Mouse (Mus musculus): ENCODE measurements around the gene Fras1. TPM values are rescaled to one million over a fixed set of nuclear protein-coding genes. Genes with fewer than 3 reads are reported as not detected.

Fras1 gene
- polyA plus RNA-seq, 1 experiment from 2014 or later: 18.2 TPM

DNA sequence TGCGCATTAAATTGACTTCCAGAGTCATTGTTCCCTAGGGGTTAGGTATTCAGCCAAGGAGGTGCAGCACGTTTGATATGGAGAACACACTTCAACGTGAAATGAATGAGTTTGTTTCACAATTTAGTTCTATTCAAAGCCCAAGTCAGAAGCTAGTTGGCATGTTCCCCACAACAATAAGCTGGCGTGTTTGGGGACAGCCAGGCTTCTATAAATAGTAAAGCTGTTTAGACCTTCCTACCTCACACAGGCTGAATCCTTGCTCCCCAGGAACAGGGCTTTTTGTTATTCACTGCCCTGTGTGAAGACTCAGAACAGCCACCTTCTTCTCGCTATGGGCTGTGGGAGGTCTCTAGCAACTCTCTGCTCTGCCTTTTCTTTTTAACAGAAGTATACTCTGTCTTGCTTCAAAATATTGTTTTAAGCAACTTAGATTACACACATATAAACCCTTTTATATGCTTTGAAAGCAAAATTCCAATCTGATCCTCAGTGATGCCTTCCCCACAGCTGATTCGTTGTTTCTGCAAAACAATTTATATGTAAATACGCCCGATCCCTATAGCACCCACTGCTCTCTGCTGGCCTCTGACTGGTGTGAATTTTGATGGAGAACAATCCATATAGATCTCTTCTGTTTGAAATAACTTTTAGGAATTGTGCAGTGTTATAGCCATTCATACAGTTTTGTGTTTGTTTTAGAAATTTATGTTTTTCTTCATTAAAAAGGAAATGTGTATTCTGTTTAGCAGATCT, 184.5 kb downstream of the Fras1 start:
- Histone ChIP-seq H3K27me3 (ENCODE audit: control insufficient read depth, insufficient read depth, low read depth, low read length) (no peaks in the 10 kb centered on the region), H3K4me1 (replicated peaks; ENCODE audit: control insufficient read depth, insufficient read depth, low read length) (no peaks in the 10 kb centered on the region; the same call in 1 of the 2 replicates), H3K9ac (ENCODE audit: low read length) (no peak overlapping the region), H3K27ac (ENCODE audit: low read length) (no peak overlapping the region), H3K9me3 (ENCODE audit: control insufficient read depth, low read length) (no peaks in the 10 kb centered on the region), H3K4me2 (ENCODE audit: low read depth, low read length) (no peak overlapping the region), H3K36me3 (ENCODE audit: control insufficient read depth, insufficient read depth, low read length) (no peaks in the 10 kb centered on the region), H3K4me3 (ENCODE audit: low read length) (no peak overlapping the region)
- no peak for ATAC-seq (ENCODE audit: low read depth)
- WGBS: 49% methylated on average over 8 of the region's 8 CpGs

DNA sequence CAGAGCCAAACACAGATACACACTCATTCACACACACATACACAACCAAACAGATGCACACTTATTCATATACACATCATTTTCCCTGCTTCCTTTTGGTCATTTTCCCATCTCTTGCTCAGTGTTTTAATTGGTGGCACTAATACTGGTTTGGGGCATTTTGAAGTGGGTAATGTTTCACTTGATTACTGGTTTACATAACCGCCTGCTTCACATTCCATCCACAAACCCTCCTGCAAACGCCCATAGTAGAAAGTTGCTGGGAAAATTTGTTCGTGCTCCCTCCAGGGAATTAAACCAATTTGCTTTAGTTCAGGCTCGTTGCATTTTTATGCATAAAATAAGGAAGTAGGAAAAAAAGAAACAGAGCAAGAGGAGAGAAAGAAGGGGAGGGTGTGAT, 200.8 kb downstream of the Fras1 start:
- H3K9ac ChIP-seq (ENCODE audit: low read length): no peak overlapping the region
- H3K4me2 ChIP-seq (ENCODE audit: low read depth, low read length): no peak overlapping the region
- no peak overlapping the region for H3K4me3 ChIP-seq (ENCODE audit: low read length)
- H3K4me1 ChIP-seq (replicated peaks; ENCODE audit: control insufficient read depth, insufficient read depth, low read length): peaks cover 3% of the 10 kb centered on the region; the same call in 1 of the 2 replicates
- 57% methylated on average over 4 of the region's 4 CpGs for WGBS
- peaks cover 3% of the 10 kb centered on the region for H3K36me3 ChIP-seq (ENCODE audit: control insufficient read depth, insufficient read depth, low read length)
- no peaks in the 10 kb centered on the region for H3K9me3 ChIP-seq (ENCODE audit: control insufficient read depth, low read length)
- no peaks in the 10 kb centered on the region for H3K27me3 ChIP-seq (ENCODE audit: control insufficient read depth, insufficient read depth, low read depth, low read length)
- no peak overlapping the region for H3K27ac ChIP-seq (ENCODE audit: low read length)
- ATAC-seq (ENCODE audit: low read depth): no peak

GRCm38 (mm10) chr5:96578705-96579104, 204.9 kb downstream of the Fras1 start:
- Histone ChIP-seq H3K4me1 (replicated peaks; ENCODE audit: control insufficient read depth, insufficient read depth, low read length) (peaks cover 3% of the 10 kb centered on the region; the same call in 1 of the 2 replicates), H3K9ac (ENCODE audit: low read length) (no peak overlapping the region), H3K9me3 (ENCODE audit: control insufficient read depth, low read length) (no peaks in the 10 kb centered on the region), H3K27me3 (ENCODE audit: control insufficient read depth, insufficient read depth, low read depth, low read length) (no peaks in the 10 kb centered on the region), H3K36me3 (ENCODE audit: control insufficient read depth, insufficient read depth, low read length) (peaks cover 3% of the 10 kb centered on the region), H3K27ac (ENCODE audit: low read length) (no peak overlapping the region), H3K4me3 (ENCODE audit: low read length) (no peak overlapping the region), H3K4me2 (ENCODE audit: low read depth, low read length) (no peak overlapping the region)
- no peak for ATAC-seq (ENCODE audit: low read depth)
- WGBS: 73% methylated on average over 3 of the region's 3 CpGs

DNA sequence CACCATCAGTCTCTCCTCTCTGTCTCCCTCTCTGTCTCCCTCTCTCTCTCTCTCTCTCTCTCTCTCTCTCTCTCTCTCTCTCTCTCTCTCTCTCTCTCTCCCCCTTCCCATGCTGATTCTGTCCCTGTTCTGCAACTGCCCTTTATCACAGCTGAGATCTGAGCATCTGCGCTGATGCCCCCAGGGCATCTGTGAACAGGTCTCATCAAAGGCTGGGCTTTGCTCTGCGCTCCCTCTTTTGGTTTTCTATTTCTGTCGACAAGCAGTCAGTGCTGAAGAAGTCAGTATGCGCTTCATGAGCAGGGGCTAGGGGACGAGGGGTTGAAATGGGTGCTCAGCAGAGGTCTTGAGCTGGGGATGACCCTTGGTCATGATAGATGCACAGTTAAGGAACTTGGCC, 206.2 kb downstream of the Fras1 start:
- peaks cover 3% of the 10 kb centered on the region; the same call in 1 of the 2 replicates for H3K4me1 ChIP-seq (replicated peaks; ENCODE audit: control insufficient read depth, insufficient read depth, low read length)
- no peak overlapping the region for H3K27ac ChIP-seq (ENCODE audit: low read length)
- WGBS: 80% methylated on average over 5 of the region's 5 CpGs
- peaks cover 5% of the 10 kb centered on the region for H3K36me3 ChIP-seq (ENCODE audit: control insufficient read depth, insufficient read depth, low read length)
- H3K9ac ChIP-seq (ENCODE audit: low read length): no peak overlapping the region
- no peak overlapping the region for H3K4me2 ChIP-seq (ENCODE audit: low read depth, low read length)
- ATAC-seq (ENCODE audit: low read depth): no peak
- H3K9me3 ChIP-seq (ENCODE audit: control insufficient read depth, low read length): no peaks in the 10 kb centered on the region
- no peaks in the 10 kb centered on the region for H3K27me3 ChIP-seq (ENCODE audit: control insufficient read depth, insufficient read depth, low read depth, low read length)
- no peak overlapping the region for H3K4me3 ChIP-seq (ENCODE audit: low read length)

DNA sequence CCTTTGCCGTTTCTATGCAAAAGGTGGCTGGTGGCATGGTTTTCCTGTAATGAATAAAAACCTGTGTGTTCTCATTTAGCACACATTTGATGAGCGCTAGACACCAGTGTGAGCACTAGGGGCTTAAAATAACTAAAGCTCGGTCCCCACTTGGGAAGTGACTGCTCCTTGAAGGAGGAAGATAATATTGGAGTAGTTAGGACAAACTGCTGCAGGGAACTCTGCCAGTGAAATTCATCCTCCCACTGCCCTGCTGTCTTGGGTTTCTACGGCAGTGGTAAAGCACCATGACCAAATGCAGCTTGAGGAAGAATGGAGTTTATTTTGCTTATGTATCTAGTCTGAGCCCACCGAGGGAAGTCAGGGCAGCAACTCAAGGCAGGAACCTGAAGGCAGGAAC, 211.0 kb downstream of the Fras1 start:
- Histone ChIP-seq H3K27me3 (ENCODE audit: control insufficient read depth, insufficient read depth, low read depth, low read length) (no peaks in the 10 kb centered on the region), H3K4me1 (replicated peaks; ENCODE audit: control insufficient read depth, insufficient read depth, low read length) (no peaks in the 10 kb centered on the region), H3K27ac (ENCODE audit: low read length) (no peak overlapping the region), H3K9ac (ENCODE audit: low read length) (no peak overlapping the region), H3K4me2 (ENCODE audit: low read depth, low read length) (no peak overlapping the region), H3K9me3 (ENCODE audit: control insufficient read depth, low read length) (no peaks in the 10 kb centered on the region), H3K4me3 (ENCODE audit: low read length) (no peak overlapping the region), H3K36me3 (ENCODE audit: control insufficient read depth, insufficient read depth, low read length) (peaks cover 4% of the 10 kb centered on the region; the same call in 1 of the 2 replicates)
- WGBS: 81% methylated on average over 5 of the region's 5 CpGs
- no peak for ATAC-seq (ENCODE audit: low read depth)

DNA sequence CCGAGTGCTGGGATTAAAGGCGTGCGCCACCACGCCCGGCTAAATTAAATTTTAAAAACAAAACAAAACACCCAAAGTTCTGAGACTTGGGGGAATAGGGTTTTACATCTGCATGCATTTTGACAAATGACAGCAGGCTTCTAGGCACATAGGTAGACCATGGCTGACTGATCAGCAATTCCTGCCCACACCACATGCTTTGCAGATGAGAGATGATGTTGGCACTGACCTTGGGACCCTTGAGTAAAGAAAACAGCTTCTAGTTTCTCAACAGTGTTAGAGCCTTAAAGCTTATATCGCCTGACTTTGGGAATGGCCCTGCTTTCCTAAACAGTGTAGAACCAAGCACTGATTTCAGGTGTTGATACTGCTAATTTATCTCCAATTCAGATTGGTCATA, 216.9 kb downstream of the Fras1 start:
- H3K4me2 ChIP-seq (ENCODE audit: low read depth, low read length): no peak overlapping the region
- H3K36me3 ChIP-seq (ENCODE audit: control insufficient read depth, insufficient read depth, low read length): peaks cover 2% of the 10 kb centered on the region; the same call in 1 of the 2 replicates
- H3K9me3 ChIP-seq (ENCODE audit: control insufficient read depth, low read length): no peaks in the 10 kb centered on the region
- no peak overlapping the region for H3K9ac ChIP-seq (ENCODE audit: low read length)
- H3K27ac ChIP-seq (ENCODE audit: low read length): no peak overlapping the region
- no peaks in the 10 kb centered on the region for H3K27me3 ChIP-seq (ENCODE audit: control insufficient read depth, insufficient read depth, low read depth, low read length)
- no peak overlapping the region for H3K4me3 ChIP-seq (ENCODE audit: low read length)
- no peak for ATAC-seq (ENCODE audit: low read depth)
- no peaks in the 10 kb centered on the region for H3K4me1 ChIP-seq (replicated peaks; ENCODE audit: control insufficient read depth, insufficient read depth, low read length)
- 89% methylated on average over 6 of the region's 6 CpGs for WGBS

DNA sequence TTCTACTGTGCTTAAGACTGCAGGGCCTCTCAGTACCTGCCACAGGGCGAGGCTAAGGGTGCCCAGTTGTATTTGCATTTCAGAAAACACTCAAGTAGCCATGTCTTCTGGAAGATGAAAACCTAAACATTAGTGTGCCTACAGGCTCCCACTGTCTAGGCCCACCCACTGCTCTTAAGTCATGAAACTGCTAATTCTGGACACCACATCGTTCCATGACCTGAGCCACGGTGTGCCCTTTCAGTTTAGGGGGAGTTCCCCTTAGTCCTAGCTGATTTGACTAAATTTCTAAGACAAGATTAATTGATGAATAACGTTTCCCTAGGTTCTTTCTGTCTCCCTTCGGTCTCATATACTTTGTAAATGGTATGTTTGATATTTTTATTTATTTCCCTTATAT, 222.0 kb downstream of the Fras1 start:
- Histone ChIP-seq H3K9ac (ENCODE audit: low read length) (no peak overlapping the region), H3K4me1 (replicated peaks; ENCODE audit: control insufficient read depth, insufficient read depth, low read length) (no peaks in the 10 kb centered on the region), H3K4me2 (ENCODE audit: low read depth, low read length) (no peak overlapping the region), H3K27ac (ENCODE audit: low read length) (no peak overlapping the region), H3K4me3 (ENCODE audit: low read length) (no peak overlapping the region), H3K27me3 (ENCODE audit: control insufficient read depth, insufficient read depth, low read depth, low read length) (no peaks in the 10 kb centered on the region), H3K36me3 (ENCODE audit: control insufficient read depth, insufficient read depth, low read length) (no peaks in the 10 kb centered on the region), H3K9me3 (ENCODE audit: control insufficient read depth, low read length) (no peaks in the 10 kb centered on the region)
- no peak for ATAC-seq (ENCODE audit: low read depth)
- 79% methylated on average over 5 of the region's 5 CpGs for WGBS

- Histone ChIP-seq H3K4me3 (ENCODE audit: low read length) (no peak overlapping the region), H3K9me3 (ENCODE audit: control insufficient read depth, low read length) (no peaks in the 10 kb centered on the region), H3K9ac (ENCODE audit: low read length) (no peak overlapping the region), H3K4me1 (replicated peaks; ENCODE audit: control insufficient read depth, insufficient read depth, low read length) (no peaks in the 10 kb centered on the region), H3K36me3 (ENCODE audit: control insufficient read depth, insufficient read depth, low read length) (no peaks in the 10 kb centered on the region), H3K4me2 (ENCODE audit: low read depth, low read length) (no peak overlapping the region), H3K27ac (ENCODE audit: low read length) (no peak overlapping the region), H3K27me3 (ENCODE audit: control insufficient read depth, insufficient read depth, low read depth, low read length) (no peaks in the 10 kb centered on the region)
- WGBS: 75% methylated on average over 7 of the region's 7 CpGs
- ATAC-seq (ENCODE audit: low read depth): no peak
Measured at GRCm38 (mm10) chr5:96603974-96604769, 230.4 kb downstream of the Fras1 start.

- 79% methylated on average over 5 of the region's 5 CpGs for WGBS
- Histone ChIP-seq H3K4me3 (ENCODE audit: low read length) (no peak overlapping the region), H3K9ac (ENCODE audit: low read length) (no peak overlapping the region), H3K36me3 (ENCODE audit: control insufficient read depth, insufficient read depth, low read length) (no peaks in the 10 kb centered on the region), H3K27ac (ENCODE audit: low read length) (no peak overlapping the region), H3K9me3 (ENCODE audit: control insufficient read depth, low read length) (no peaks in the 10 kb centered on the region), H3K27me3 (ENCODE audit: control insufficient read depth, insufficient read depth, low read depth, low read length) (no peaks in the 10 kb centered on the region), H3K4me1 (replicated peaks; ENCODE audit: control insufficient read depth, insufficient read depth, low read length) (no peaks in the 10 kb centered on the region), H3K4me2 (ENCODE audit: low read depth, low read length) (no peak overlapping the region)
- no peak for ATAC-seq (ENCODE audit: low read depth)
Measured at GRCm38 (mm10) chr5:96608036-96608435, 234.3 kb downstream of the Fras1 start.

Measured in lung, embryonic 16.5 days (tissue).